Mouse (Mus musculus): ENCODE measurements around the gene Rnf144a.

Gene Rnf144a

GRCm38 (mm10) chr12:26367361-26367760 is 47.7 kb downstream of the Rnf144a start:
- no peak for DNase-seq (ENCODE audit: low spot score)

- no peak for DNase-seq (ENCODE audit: low spot score)
Observed at GRCm38 (mm10) chr12:26366372-26366771, 48.7 kb downstream of the Rnf144a start.

GRCm38 (mm10) chr12:26365531-26366315 is 49.3 kb downstream of the Rnf144a start:
- DNase-seq (ENCODE audit: low spot score), result no peak

GRCm38 (mm10) chr12:26364822-26365221 is 50.2 kb downstream of the Rnf144a start:
- no peak for DNase-seq (ENCODE audit: low spot score)

- DNase-seq (ENCODE audit: low spot score), result no peak
Observed at GRCm38 (mm10) chr12:26360946-26361523, 54.0 kb downstream of the Rnf144a start.

- no peak for DNase-seq (ENCODE audit: low spot score)
Observed at GRCm38 (mm10) chr12:26359817-26360216, 55.2 kb downstream of the Rnf144a start.

- DNase-seq (ENCODE audit: low spot score), result no peak
Observed at GRCm38 (mm10) chr12:26359241-26359640, 55.8 kb downstream of the Rnf144a start.

DNA sequence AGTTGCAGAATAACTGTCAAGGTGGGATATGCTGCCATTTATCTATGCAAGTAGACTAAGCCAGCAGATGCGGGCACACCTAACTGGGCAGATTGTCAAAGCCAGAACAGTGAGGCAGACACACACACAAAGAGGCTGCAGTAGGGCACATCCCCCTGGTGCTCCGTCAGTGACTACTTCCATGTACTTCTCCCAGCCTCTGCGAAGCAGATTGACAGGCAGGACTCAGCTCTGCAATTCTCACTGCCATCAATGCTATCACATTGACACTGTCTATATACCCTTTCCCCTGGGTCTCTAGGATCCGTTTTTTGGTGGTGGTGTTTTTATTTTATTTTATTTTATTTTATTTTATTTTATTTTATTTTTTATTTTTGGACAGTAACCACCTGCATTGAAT is 57.8 kb downstream of the Rnf144a start:
- DNase-seq (ENCODE audit: low spot score), result no peak

GRCm38 (mm10) chr12:26356191-26356590 is 58.9 kb downstream of the Rnf144a start:
- DNase-seq (ENCODE audit: low spot score), result no peak

DNA sequence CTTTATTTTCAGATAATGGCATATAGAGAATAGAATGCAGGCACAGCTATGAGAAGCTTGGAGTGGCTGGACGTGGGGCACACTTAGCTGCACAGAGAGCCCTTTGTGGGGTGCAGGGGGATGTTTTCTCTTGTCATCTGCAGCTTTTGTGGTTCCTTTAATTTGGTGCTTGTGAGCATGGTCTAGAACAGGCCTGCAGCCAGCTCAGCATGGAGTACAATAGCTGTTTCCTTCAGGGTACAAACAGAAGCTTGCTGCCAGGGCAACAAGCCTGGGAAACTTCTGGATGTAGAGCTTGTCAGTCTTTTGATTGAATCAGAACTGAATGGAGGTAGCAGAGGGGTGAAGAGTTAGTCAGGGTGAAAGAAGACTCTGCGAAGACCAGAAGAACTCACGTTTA is 63.7 kb downstream of the Rnf144a start:
- no peak for DNase-seq (ENCODE audit: low spot score)

GRCm38 (mm10) chr12:26344408-26344807 is 70.6 kb downstream of the Rnf144a start:
- DNase-seq (ENCODE audit: low spot score), result no peak

DNA sequence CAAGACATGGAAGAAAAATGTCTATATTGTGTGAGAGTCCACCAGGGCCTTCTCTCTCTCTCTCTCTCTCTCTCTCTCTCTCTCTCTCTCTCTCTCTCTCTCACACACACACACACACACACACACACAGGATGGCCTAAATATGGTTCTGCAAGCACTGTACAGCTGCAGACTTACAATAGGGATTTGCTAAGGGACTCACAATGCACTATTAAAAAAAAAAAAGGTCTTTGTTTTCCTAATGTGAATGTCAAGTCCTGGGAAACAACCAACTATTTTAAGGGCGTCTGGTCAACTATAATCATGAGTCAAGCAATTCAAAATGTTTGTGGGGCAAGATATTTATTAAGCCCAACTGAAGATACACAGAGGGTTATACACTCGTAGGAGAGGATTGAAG is 71.9 kb downstream of the Rnf144a start:
- DNase-seq (ENCODE audit: low spot score), result no peak

DNA sequence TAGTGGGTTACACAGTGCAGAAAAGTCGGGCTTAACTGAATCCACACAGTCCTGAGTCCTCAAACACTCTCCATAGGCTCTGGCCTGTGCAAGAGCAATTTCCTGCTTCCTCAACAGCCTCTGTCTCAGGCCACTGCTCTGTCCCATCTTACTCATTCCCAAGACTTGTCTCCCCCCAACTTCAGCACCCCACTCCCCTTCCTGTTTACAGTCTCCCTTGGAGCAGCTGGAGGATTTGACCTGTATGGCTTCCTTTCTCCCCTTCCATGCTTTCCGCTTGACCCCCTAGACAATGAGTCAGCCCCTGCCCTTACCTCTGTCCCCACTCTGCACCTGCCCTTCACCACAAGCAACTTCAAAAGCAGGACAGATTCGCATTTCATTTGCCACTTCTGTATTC is 72.4 kb downstream of the Rnf144a start:
- no peak for DNase-seq (ENCODE audit: low spot score)

GRCm38 (mm10) chr12:26342086-26342485 is 73.0 kb downstream of the Rnf144a start:
- no peak for DNase-seq (ENCODE audit: low spot score)

DNA sequence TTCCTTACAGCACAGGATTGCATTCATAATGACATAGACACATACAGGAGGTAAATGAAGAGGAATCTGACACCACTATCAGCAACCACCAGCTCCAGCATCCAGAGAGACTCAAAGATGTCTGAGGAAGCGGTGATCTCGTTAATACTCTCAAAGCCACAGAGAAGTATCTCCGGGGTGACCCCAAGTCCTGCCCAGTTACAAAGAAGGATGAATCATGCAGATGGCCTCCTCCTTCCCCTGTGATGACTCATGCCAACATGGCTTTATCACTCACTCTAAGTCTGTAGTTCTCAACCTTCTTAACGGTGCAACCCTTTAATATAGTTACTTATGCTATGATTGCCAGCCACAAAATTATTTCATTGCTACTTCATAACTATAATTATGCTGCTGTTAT is 74.4 kb downstream of the Rnf144a start:
- no peak for DNase-seq (ENCODE audit: low spot score)

- no peak for DNase-seq (ENCODE audit: low spot score)
Observed at GRCm38 (mm10) chr12:26339886-26340285, 75.2 kb downstream of the Rnf144a start.

GRCm38 (mm10) chr12:26339181-26339580 is 75.9 kb downstream of the Rnf144a start:
- DNase-seq (ENCODE audit: low spot score), result no peak

DNA sequence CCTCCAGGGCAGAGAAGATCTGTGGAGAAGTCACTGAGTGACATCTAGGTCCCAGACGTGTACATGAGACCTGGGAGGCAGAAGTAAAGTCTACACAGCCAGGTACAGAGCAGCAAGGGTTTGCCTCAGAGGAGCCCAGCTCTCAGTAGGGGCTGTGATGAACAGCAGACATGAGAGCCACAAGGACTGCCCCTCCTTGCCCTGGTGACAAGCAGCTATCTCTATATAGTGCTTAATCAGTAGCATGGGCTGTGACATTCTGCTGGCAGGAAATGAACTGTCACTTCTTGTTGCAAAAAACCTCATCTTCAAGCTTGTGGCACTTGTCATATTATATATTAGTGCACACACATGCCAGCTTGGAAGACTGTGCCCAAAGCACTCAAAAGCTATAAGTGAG is 81.4 kb downstream of the Rnf144a start:
- DNase-seq (ENCODE audit: low spot score), result no peak

- DNase-seq (ENCODE audit: low spot score), result no peak
Observed at GRCm38 (mm10) chr12:26331048-26331447, 84.0 kb downstream of the Rnf144a start.

DNA sequence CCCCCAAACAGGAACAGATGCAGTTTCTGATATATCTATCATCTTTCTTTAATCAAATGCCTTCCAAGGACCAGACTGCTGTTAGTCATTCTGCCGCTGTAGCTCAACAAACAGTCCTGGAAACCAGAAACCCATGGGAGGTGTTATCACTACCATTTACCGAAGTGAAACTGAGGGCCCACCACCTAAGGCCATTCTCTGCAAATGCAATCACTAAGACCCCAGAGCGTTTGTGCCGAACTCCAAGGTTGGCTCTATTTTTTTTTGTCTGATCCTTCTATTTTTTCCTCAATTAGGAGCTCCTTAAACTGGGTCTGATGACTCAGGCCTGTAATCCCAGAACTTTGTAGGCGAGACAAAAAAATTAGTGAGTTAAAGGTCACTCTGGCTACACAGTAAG is 85.3 kb downstream of the Rnf144a start:
- no peak for DNase-seq (ENCODE audit: low spot score)

GRCm38 (mm10) chr12:26329031-26329675 is 85.9 kb downstream of the Rnf144a start:
- DNase-seq (ENCODE audit: low spot score), result no peak

DNA sequence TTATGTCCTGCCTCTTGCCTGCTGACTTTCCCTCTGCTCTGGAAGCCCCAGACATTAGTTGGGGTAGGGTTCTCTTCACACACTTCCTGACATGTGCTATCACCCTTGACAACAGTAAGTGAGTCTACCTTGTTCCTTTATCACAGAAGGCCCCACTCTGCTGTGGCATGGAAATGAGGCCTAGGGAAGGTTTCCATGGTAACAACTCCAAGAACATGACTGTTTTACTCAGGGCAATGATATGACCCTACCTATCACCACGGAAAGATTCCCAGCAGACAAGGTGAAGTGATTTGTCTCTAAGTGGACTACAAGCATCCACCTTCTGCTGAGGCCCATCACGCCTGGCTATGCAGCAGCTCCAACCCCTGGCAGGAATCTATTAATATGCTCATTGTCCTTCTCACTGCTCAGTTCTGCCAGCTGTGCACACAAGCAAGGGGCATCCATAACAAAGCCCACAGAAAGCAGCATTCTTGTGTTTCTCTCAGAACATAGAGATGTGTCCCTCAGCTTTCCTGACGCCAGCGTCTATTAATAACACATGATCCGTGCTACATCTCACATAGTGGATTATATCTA is 91.2 kb downstream of the Rnf144a start:
- no peak for DNase-seq (ENCODE audit: low spot score)

GRCm38 (mm10) chr12:26316261-26316660 is 98.8 kb downstream of the Rnf144a start:
- no peak for DNase-seq (ENCODE audit: low spot score)

All from T-cell, adult 2 months (primary cell).